Mouse (Mus musculus): ENCODE measurements at regions not wholly inside any gene's neighbourhood (a gene's known extent, or its start where the extent isn't known, plus 50 kb on each side); places are given as distances from the start of the nearest gene placed in this dataset.

DNA sequence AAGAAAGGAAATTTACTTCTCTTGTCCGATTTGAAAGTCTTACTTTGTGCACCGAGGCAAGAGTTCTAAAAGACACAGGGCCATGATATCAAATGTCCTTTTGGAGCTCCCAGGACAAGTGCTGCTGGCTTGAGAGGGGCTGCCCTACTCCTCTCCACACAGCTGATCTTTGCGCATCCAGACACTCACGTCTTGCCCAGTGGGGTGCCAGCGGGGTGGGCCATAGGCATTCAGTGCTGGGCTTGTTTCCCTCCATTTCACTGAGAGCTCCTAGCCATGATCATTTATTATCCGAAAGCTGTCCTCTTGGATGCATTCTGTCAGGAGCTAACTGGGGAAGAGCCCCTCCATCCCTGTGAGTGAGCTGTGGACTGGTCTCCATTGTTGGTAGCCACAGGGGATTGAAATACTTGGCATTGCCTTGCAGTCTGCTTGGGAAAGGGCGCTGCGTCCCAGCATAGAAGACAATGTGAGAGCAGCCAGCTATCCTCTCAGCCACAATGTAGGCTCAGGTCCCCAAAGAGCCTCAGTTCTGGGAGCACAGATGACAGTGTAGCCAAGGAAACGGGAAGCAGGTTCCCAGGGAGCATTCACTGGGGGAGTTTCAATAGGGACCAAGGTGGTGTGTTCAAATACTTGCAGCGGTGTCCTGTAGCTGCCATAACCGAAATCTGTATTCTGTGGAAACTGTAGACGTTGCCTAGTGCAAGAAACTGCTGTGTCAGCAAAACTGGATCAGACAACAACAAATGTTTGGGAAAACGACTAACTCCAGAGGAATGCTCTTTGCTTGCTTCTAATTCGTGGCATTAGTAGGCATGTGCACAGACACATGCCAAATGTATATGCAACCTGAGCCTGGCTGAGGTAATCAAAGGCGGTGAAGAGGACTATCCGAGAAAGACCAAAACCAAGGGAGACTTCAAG, 159.2 kb downstream of the Irx1 start:
- Histone ChIP-seq H3K36me3 (replicated peaks in 1 of 2; ENCODE audit: control insufficient read depth in 1 of 2, insufficient read depth in 1 of 2, low read length in 1 of 2) (no peaks in the 10 kb centered on the region), H3K9ac (ENCODE audit: insufficient read depth, low read depth) (no peak overlapping the region), H3K27me3 (replicated peaks) (no peaks in the 10 kb centered on the region), H3K4me1 (ENCODE audit: control insufficient read depth in 1 of 2, insufficient read depth in 2 of 2) (no peaks in the 10 kb centered on the region), H3K4me3 (replicated peaks in 1 of 3; ENCODE audit: low read depth in 2 of 3, low read length in 2 of 3, poor library complexity in 1 of 3) (no peak overlapping the region), H3K27ac (ENCODE audit: insufficient read depth, low read depth) (no peak overlapping the region), H3K79me2 (replicated peaks; ENCODE audit: control insufficient read depth, extremely low read depth, insufficient read depth, poor library complexity, severe bottlenecking) (no peaks in the 10 kb centered on the region), H3K9me3 (replicated peaks; ENCODE audit: low read length) (no peaks in the 10 kb centered on the region), H3K4me2 (ENCODE audit: insufficient read depth, low read depth, poor library complexity, severe bottlenecking) (no peak overlapping the region)
- no peak for DNase-seq (ENCODE audit: extremely low read depth)
- dilution Hi-C loops (cut with MboI; ENCODE audit: extremely low pct_ligation_motif_present, extremely low pct_unique_long_range_greater_than_20kb, low sequenced_read_pairs) (no loop called here), in situ Hi-C loops (cut with MboI; ENCODE audit: low pct_ligation_motif_present, low pct_unique_long_range_greater_than_20kb, low sequenced_read_pairs) (no loop called here)
- TF ChIP-seq MAFK (IDR thresholded peaks at IDR 0.05; ENCODE audit: insufficient replicate concordance, low read length) (peak; percentile 95), UBTF (IDR thresholded peaks at IDR 0.05; ENCODE audit: low read depth, low read length) (no peak), SIN3A (IDR thresholded peaks at IDR 0.05; ENCODE audit: low read length) (no peak)

- Histone ChIP-seq H3K36me3 (replicated peaks in 1 of 2; ENCODE audit: control insufficient read depth in 1 of 2, insufficient read depth in 1 of 2, low read length in 1 of 2) (no peaks in the 10 kb centered on the region), H3K4me2 (ENCODE audit: insufficient read depth, low read depth, poor library complexity, severe bottlenecking) (no peak overlapping the region), H3K79me2 (replicated peaks; ENCODE audit: control insufficient read depth, extremely low read depth, insufficient read depth, poor library complexity, severe bottlenecking) (no peaks in the 10 kb centered on the region), H3K27ac (ENCODE audit: insufficient read depth, low read depth) (no peak overlapping the region), H3K9me3 (replicated peaks; ENCODE audit: low read length) (no peaks in the 10 kb centered on the region), H3K4me3 (replicated peaks in 1 of 3; ENCODE audit: low read depth in 2 of 3, low read length in 2 of 3, poor library complexity in 1 of 3) (no peak overlapping the region), H3K9ac (ENCODE audit: insufficient read depth, low read depth) (no peak overlapping the region), H3K4me1 (ENCODE audit: control insufficient read depth in 1 of 2, insufficient read depth in 2 of 2) (no peaks in the 10 kb centered on the region), H3K27me3 (replicated peaks) (no peaks in the 10 kb centered on the region)
- dilution Hi-C loops (cut with MboI; ENCODE audit: extremely low pct_ligation_motif_present, extremely low pct_unique_long_range_greater_than_20kb, low sequenced_read_pairs) (no loop called here), in situ Hi-C loops (cut with MboI; ENCODE audit: low pct_ligation_motif_present, low pct_unique_long_range_greater_than_20kb, low sequenced_read_pairs) (no loop called here)
- TF ChIP-seq MAX (IDR thresholded peaks at IDR 0.05; ENCODE audit: low read length) (no peak), SIN3A (IDR thresholded peaks at IDR 0.05; ENCODE audit: low read length) (no peak), HCFC1 (IDR thresholded peaks at IDR 0.05; ENCODE audit: low read depth, low read length) (no peak), MAZ (IDR thresholded peaks at IDR 0.05; ENCODE audit: low read depth, low read length) (no peak), GABPA (IDR thresholded peaks at IDR 0.05; ENCODE audit: insufficient replicate concordance, low read depth, low read length) (no peak), BHLHE40 (IDR thresholded peaks at IDR 0.05; ENCODE audit: low read depth, low read length) (no peak), CTCF (conservative IDR thresholded peaks at IDR 0.05 in 1 of 2, IDR thresholded peaks at IDR 0.05 in 1 of 2; ENCODE audit: low read depth in 2 of 2, low read length in 2 of 2) (no peak), MXI1 (IDR thresholded peaks at IDR 0.05; ENCODE audit: low read depth, low read length) (no peak), ZC3H11A (IDR thresholded peaks at IDR 0.05; ENCODE audit: low read depth, low read length) (no peak), ETS1 (conservative IDR thresholded peaks at IDR 0.05; ENCODE audit: low read depth, low read length) (no peak), USF1 (IDR thresholded peaks at IDR 0.05; ENCODE audit: low read depth, low read length) (no peak)
- DNase-seq (ENCODE audit: extremely low read depth) = no peak
Measured at GRCm38 (mm10) chr13:71798288-71798687, 165.2 kb downstream of the Irx1 start.

Data from CH12.LX (cell line).